Mouse (Mus musculus) heart, embryonic 15.5 days (tissue): ENCODE data around the gene Tnfrsf14. TPM values are rescaled to one million over a fixed set of nuclear protein-coding genes. Genes with fewer than 3 reads are reported as not detected.

Experiments
- ATAC-seq: fragments of 200-750 bp; cut with Nextera tagmentation; replicated peaks from 2 replicates; pipeline ENCODE4 v1.8.0; 2017; ENCODE audit warnings: low read depth, moderate TSS enrichment; ENCODE audit not compliant: insufficient number of reproducible peaks, insufficient read depth, low FRiP score
- H3K27ac ChIP-seq: fragments of 300-500 bp; sonication (generic); 2 replicates; pipeline ENCODE4 v1.5.1; 2015; ENCODE audit warnings: mild to moderate bottlenecking, inconsistent platforms
- H3K27me3 ChIP-seq: fragments of 300-500 bp; sonication (generic); 2 replicates; pipeline ENCODE4 v1.6.1; 2015; ENCODE audit warnings: inconsistent platforms
- H3K36me3 ChIP-seq: fragments of 300-500 bp; sonication (generic); 2 replicates; pipeline ENCODE4 v1.6.1; 2015; ENCODE audit warnings: mild to moderate bottlenecking, inconsistent platforms
- H3K4me1 ChIP-seq: fragments of 300-500 bp; sonication (generic); replicated peaks from 2 replicates; pipeline ENCODE4 v1.6.1; 2015; ENCODE audit warnings: inconsistent platforms
- H3K4me2 ChIP-seq: fragments of 300-500 bp; sonication (generic); 2 replicates; pipeline ENCODE4 v1.6.1; 2015; ENCODE audit warnings: inconsistent platforms, mild to moderate bottlenecking, moderate library complexity
- H3K4me3 ChIP-seq: fragments of 300-500 bp; sonication (generic); 2 replicates; pipeline ENCODE4 v1.5.1; 2015; ENCODE audit warnings: mild to moderate bottlenecking, inconsistent platforms
- H3K9ac ChIP-seq: fragments of 300-500 bp; sonication (generic); 2 replicates; pipeline ENCODE4 v1.6.1; 2015; ENCODE audit warnings: mild to moderate bottlenecking, inconsistent platforms
- H3K9me3 ChIP-seq: fragments of 300-500 bp; sonication (generic); replicated peaks from 2 replicates; pipeline ENCODE4 v1.6.1; 2016; ENCODE audit warnings: inconsistent platforms
- WGBS: fragments of 180-500 bp; shearing (Covaris S2); methylation state at CpG from one replicate; pipeline ENCODE4 v1.1.7; 2015; ENCODE audit warnings: mixed read lengths; 5-methylcytosine and 5-hydroxymethylcytosine counted together
- polyA plus RNA-seq: library from polyadenylated mRNA; unstranded; fragments of >200 nt; fragmentation: Nextera tagmentation; extraction: Ambion mirVana; gene quantifications from 2 replicates; pipeline ENCODE4 v1.2.1, GENCODE M21; 2015

Tnfrsf14 gene
- polyA plus RNA-seq, 1 experiment from 2014 or later = 0.57 TPM

- Histone ChIP-seq H3K36me3 (no peaks in the 10 kb centered on the region), H3K27me3 (peaks cover 54% of the 10 kb centered on the region), H3K4me1 (peaks cover 13% of the 10 kb centered on the region), H3K4me3 (no peak overlapping the region), H3K4me2 (no peak overlapping the region), H3K27ac (no peak overlapping the region), H3K9ac (no peak overlapping the region), H3K9me3 (no peaks in the 10 kb centered on the region)
- ATAC-seq = no peak
- WGBS = 45% methylated on average over 14 of the region's 14 CpGs
These were observed 19.9 kb upstream of the Tnfrsf14 start for GRCm38 (mm10) chr4:154948066-154948939.

DNA sequence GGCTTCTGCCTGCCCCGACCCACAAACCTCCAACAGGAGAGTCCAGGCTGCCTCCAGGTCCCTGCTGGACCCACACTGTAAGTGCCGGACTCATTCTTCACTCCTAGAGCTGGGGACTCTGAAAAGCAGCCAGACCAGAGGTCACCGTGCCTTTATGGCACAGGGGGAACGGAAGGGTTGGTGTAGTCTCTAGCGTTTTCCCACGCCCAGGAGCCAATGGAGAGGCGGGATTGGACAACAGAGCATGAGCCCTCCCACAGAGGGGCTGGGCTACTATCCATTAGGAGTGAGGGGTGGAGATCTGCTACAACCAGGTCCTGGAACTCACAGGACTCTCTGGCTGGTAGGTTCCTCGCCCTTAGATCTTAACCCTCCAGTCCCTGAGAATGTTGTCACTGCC is 18.0 kb upstream of the Tnfrsf14 start:
- H3K4me2 ChIP-seq = peak overlapping the region; percentile 64
- H3K27ac ChIP-seq = peak overlapping the region; percentile 45; the same call in 1 of the 2 replicates
- peaks cover 6% of the 10 kb centered on the region for H3K4me1 ChIP-seq
- H3K27me3 ChIP-seq = peaks cover 34% of the 10 kb centered on the region
- H3K9ac ChIP-seq = peak overlapping the region; percentile 46
- WGBS = 2% methylated on average over 8 of the region's 8 CpGs
- no peaks in the 10 kb centered on the region for H3K9me3 ChIP-seq
- no peaks in the 10 kb centered on the region for H3K36me3 ChIP-seq
- H3K4me3 ChIP-seq = peak overlapping the region; percentile 40
- ATAC-seq = peak; percentile 76

DNA sequence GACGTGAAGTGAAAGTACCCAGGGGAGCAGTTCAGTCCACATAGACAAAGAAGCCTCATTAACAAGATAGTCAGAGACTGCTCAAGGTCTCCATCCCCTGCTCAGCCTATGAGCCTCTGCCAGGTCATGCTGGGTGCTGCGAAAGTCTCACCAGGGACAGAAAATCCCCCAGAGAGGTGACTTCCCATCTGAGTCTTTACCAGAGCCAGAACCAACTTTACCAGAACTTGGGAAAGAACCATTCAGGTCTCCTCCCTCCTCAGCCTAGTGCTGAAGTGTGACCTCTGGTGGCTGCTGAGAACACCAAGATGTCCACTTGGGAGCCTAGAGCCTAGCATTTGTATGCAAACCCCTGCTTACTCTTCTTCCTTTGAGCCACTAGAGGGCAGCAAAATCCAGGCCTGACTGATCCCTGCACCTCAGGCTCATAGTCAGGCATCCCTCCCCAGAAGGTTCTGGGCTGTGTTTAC is 15.8 kb upstream of the Tnfrsf14 start:
- H3K4me1 ChIP-seq = peaks cover 6% of the 10 kb centered on the region
- H3K9me3 ChIP-seq = no peaks in the 10 kb centered on the region
- no peak overlapping the region for H3K4me2 ChIP-seq
- peaks cover 17% of the 10 kb centered on the region for H3K27me3 ChIP-seq
- no peaks in the 10 kb centered on the region for H3K36me3 ChIP-seq
- peak; percentile 73 for ATAC-seq
- H3K9ac ChIP-seq = no peak overlapping the region
- 26% methylated on average over 2 of the region's 2 CpGs for WGBS
- no peak overlapping the region for H3K27ac ChIP-seq
- H3K4me3 ChIP-seq = no peak overlapping the region

DNA sequence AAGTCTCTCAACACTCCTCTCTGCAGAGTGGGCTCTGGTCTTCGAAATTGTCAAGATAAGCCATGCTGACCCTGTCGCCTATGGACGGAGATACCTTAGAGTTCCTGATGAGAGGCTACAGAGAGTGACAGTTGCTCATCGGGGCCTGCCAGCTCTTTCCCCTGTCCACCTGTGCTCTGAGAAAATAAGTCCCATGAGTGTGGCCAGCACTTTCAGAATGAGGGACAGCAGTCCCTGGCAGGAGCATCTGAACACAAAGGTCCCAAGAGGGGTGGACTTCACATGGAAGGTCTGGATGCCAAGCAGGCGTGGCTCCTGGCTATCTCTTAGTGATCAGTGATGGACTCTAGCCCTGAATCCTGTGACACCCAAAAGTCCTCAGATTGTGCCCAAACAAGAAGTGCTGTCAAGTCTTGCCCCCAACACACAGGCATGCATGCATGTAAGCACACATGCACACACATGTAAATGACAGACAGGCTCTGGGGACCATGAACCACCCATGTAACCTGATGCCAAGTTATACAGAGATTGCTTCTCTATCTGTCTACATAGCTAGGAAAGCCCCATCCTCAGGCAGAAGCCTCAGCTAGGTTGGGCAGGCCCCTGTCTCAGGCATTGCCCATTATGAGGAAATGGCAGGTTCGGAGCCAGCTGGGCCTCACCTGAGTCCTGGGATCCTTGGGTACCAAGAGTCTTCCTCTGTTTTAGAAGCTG is 15.1 kb upstream of the Tnfrsf14 start:
- H3K4me1 ChIP-seq = peaks cover 6% of the 10 kb centered on the region
- H3K36me3 ChIP-seq = no peaks in the 10 kb centered on the region
- H3K9ac ChIP-seq = no peak overlapping the region
- H3K27ac ChIP-seq = no peak overlapping the region
- H3K9me3 ChIP-seq = no peaks in the 10 kb centered on the region
- no peak for ATAC-seq
- H3K4me2 ChIP-seq = no peak overlapping the region
- peaks cover 10% of the 10 kb centered on the region for H3K27me3 ChIP-seq
- WGBS = 64% methylated on average over 6 of the region's 6 CpGs
- no peak overlapping the region for H3K4me3 ChIP-seq

DNA sequence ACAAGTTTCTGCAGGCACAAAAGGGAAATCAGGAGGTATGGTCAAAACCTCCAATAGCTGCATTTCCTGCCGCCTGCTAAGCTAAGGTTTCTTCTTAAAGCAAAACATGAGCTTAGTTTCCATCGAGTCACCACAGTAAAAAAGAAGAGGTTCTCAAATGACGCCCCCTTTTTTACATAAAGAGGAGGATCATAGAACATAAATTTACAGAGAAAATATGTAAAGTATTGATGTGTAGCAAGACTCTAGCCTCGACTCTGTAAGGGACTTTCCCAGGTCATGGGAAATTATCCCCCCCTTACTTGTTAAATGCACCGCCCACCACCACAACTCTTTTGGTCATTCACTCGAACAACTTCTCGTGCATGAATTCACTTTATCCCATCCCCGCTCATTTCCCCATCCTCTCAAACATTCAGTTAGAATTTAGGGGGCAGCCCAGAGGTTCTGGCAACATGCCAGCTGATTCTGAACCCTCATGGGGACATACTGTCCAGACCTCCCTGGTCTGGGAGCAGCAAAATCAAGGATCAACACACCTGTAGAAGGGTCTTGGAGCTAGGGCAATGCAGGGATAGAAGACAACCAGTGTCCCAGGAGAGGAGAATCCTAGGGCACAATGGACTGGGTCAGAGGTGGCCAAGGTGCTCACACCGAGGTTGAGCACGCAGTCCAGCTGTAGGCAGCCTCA is 14.4 kb upstream of the Tnfrsf14 start:
- Histone ChIP-seq H3K36me3 (no peaks in the 10 kb centered on the region), H3K27me3 (peaks cover 4% of the 10 kb centered on the region), H3K4me1 (peaks cover 6% of the 10 kb centered on the region), H3K9me3 (no peaks in the 10 kb centered on the region), H3K4me3 (no peak overlapping the region), H3K9ac (no peak overlapping the region), H3K27ac (no peak overlapping the region), H3K4me2 (no peak overlapping the region)
- WGBS = 76% methylated on average over 10 of the region's 10 CpGs
- no peak for ATAC-seq

DNA sequence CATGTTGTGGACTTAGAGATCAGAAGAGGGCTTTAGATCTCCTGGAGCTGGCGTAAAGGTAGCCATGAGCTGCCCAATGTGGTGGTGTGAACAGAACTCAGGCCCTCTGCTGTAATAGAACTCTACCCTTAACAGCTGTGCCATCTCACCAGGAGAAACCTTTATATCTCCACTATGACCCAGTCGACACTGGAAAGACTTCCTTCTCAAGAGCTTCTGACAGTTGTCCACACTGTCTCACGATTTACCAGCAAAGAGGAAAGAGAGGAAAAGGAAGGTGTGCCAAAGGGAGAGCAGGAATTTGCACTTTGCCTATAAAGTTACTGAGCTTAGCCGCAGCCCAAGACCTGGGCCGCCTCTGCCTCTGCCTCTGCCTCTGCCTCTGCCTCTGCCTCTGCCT is 13.5 kb upstream of the Tnfrsf14 start:
- H3K27ac ChIP-seq = no peak overlapping the region
- 82% methylated on average over 5 of the region's 5 CpGs for WGBS
- peaks cover 4% of the 10 kb centered on the region for H3K27me3 ChIP-seq
- H3K9ac ChIP-seq = no peak overlapping the region
- H3K9me3 ChIP-seq = no peaks in the 10 kb centered on the region
- H3K4me3 ChIP-seq = no peak overlapping the region
- H3K36me3 ChIP-seq = no peaks in the 10 kb centered on the region
- ATAC-seq = no peak
- H3K4me2 ChIP-seq = no peak overlapping the region
- H3K4me1 ChIP-seq = peaks cover 6% of the 10 kb centered on the region

DNA sequence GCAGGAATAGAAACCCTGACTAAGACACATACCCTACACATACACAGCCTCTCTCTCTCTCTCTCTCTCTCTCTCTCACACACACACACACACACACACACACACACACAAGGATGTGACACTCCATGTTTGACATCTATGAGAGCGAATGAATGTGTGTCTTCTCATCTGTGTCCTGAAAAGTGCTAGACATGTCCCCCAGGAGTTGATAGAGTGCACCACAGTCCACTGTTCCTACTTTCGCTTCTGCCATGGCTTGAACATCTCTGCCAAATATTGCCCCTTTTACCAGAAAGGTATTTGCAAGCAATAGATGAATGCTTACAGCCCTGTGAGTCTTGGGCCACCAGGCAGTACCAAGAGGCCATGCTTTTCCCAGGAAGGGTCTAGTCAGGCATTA is 11.8 kb upstream of the Tnfrsf14 start:
- ATAC-seq = no peak
- no peaks in the 10 kb centered on the region for H3K4me1 ChIP-seq
- no peak overlapping the region for H3K4me2 ChIP-seq
- no peaks in the 10 kb centered on the region for H3K36me3 ChIP-seq
- no peak overlapping the region for H3K9ac ChIP-seq
- peaks cover 2% of the 10 kb centered on the region for H3K27me3 ChIP-seq
- H3K4me3 ChIP-seq = no peak overlapping the region
- H3K27ac ChIP-seq = no peak overlapping the region
- H3K9me3 ChIP-seq = no peaks in the 10 kb centered on the region
- 77% methylated on average over 2 of the region's 2 CpGs for WGBS

GRCm38 (mm10) chr4:154937746-154938145 is 9.4 kb upstream of the Tnfrsf14 start:
- Histone ChIP-seq H3K27me3 (peaks cover 6% of the 10 kb centered on the region), H3K9me3 (no peaks in the 10 kb centered on the region), H3K4me3 (no peak overlapping the region), H3K4me1 (no peaks in the 10 kb centered on the region), H3K4me2 (no peak overlapping the region), H3K36me3 (no peaks in the 10 kb centered on the region), H3K9ac (no peak overlapping the region), H3K27ac (no peak overlapping the region)
- ATAC-seq = no peak
- 85% methylated on average over 1 of the region's 1 CpGs for WGBS

DNA sequence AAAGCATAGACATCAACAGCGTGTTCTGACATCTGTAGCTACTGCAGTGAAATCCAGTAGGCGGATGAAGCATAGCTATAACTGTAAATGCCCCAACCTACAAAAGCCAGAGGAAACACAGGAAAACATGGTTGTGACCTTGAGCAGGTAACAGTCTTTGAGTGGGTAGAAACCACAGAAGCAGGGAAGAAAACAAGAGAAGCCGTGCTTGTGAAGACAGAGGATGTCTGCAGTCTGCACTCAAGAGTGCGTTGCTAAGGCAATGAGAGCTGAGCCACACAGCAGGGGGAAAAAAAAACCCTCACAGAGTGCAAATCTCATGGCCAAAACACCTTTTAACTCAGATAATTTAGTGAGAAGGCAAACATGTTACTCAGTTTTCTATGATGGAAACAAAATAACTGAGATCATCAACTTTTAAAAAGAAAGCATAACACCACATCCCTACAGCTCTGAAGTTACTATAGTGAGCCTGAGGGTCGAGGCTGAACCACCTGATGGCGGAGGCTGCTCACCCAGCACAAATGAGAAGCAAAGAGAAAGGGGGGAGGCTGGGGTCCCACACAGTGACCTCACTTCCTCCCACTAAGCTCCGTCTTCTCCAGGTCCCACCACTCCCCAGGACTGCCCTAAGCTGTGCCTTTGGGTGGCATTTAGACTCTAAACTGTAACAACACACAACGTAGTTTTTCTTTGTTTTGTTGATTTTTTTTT is 8.3 kb upstream of the Tnfrsf14 start:
- Histone ChIP-seq H3K27ac (no peak overlapping the region), H3K4me1 (no peaks in the 10 kb centered on the region), H3K27me3 (peaks cover 10% of the 10 kb centered on the region), H3K9me3 (no peaks in the 10 kb centered on the region), H3K9ac (no peak overlapping the region), H3K36me3 (no peaks in the 10 kb centered on the region), H3K4me3 (no peak overlapping the region), H3K4me2 (no peak overlapping the region)
- WGBS = 57% methylated on average over 8 of the region's 8 CpGs
- ATAC-seq = no peak

DNA sequence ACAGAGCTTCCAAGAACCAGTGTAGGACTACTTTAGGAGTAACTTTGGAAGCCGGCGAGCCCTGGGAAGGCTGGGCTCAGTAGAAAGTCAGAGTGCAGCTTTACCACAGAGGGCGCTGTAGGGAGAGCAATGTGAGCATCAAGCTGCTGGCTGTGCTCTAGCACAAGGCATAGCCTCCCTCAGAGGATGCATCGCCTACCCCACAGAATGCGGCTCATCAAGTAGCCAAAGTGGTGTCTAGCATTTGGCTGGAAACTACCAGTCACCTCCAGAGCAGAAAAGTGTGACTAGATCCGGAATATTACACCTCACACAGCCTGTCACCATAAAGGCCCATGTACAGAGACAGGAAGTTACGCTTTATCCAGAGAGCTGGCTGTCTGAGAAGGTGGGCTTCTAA is 7.4 kb upstream of the Tnfrsf14 start:
- no peak for ATAC-seq
- Histone ChIP-seq H3K27ac (no peak overlapping the region), H3K9me3 (no peaks in the 10 kb centered on the region), H3K4me1 (no peaks in the 10 kb centered on the region), H3K36me3 (no peaks in the 10 kb centered on the region), H3K4me2 (no peak overlapping the region), H3K27me3 (peaks cover 10% of the 10 kb centered on the region), H3K4me3 (no peak overlapping the region), H3K9ac (no peak overlapping the region)
- 76% methylated on average over 7 of the region's 7 CpGs for WGBS

DNA sequence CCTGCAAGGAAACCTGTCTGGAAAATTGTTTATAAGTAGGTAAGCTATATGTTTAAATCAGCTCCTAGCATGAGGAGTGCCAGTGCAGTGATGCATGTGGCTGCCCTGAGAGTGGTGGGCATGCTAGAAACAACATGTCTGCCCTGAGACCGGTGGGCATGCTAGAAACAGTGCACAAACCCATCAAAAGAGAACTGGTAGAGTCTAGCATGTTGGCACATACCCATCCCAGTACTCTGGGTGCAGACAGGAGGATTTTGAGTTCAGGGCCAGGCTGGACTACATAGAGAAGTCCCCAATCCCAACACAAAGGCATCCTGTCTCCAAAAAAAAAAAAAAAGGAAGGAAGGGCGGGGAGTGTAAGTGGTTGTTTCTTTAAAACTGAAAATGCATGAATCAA is 6.4 kb upstream of the Tnfrsf14 start:
- H3K27me3 ChIP-seq = peaks cover 10% of the 10 kb centered on the region
- no peak overlapping the region for H3K27ac ChIP-seq
- H3K9me3 ChIP-seq = no peaks in the 10 kb centered on the region
- no peak overlapping the region for H3K9ac ChIP-seq
- WGBS = 79% methylated on average over 2 of the region's 2 CpGs
- H3K4me2 ChIP-seq = no peak overlapping the region
- H3K4me1 ChIP-seq = no peaks in the 10 kb centered on the region
- no peak for ATAC-seq
- no peaks in the 10 kb centered on the region for H3K36me3 ChIP-seq
- H3K4me3 ChIP-seq = no peak overlapping the region
